Mouse (Mus musculus): Measurements from ENCODE around the gene Nucb2. TPM values are rescaled to one million over a fixed set of nuclear protein-coding genes. Genes with fewer than 3 reads are reported as not detected.

The Nucb2 gene
- polyA plus RNA-seq, 1 experiment from 2014 or later, result 2.8 TPM

DNA sequence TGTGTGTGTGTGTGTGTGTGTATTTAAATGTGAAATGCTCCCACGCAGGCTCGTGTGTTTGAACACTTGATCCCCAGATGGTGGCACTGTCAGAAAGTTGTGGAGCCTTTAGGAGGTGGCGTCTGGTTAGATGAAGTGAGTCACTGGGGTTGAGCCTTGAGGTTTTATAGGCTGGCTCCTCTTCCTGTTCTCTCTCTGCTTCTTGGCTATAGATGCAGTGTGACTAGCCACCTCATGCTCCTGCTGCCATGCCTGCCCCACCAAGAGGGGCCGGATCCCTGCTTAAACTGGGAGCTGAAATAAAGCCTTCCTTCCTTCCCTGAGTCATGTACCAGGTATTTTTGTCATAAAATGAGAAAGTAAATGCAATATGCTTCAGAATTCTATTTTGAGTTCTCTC is 13.1 kb upstream of the Nucb2 start:
- Histone ChIP-seq H3K27me3 (peaks cover 5% of the 10 kb centered on the region; the same call in 1 of the 2 replicates), H3K4me1 (replicated peaks) (0 out of 2 replicates have a peak, but pooled peaks cover 3% of the 10 kb centered on the region), H3K9me3 (replicated peaks) (0 out of 2 replicates have a peak, but pooled peaks cover 2% of the 10 kb centered on the region), H3K27ac (no peak overlapping the region), H3K4me3 (replicated peaks) (no peak overlapping the region), H3K36me3 (no peaks in the 10 kb centered on the region), H3K9ac (no peak overlapping the region), H3K4me2 (no peak overlapping the region)
- DNase-seq (no peak), ATAC-seq (ENCODE audit: low read depth) (no peak)
- 47% methylated on average over 4 of the region's 4 CpGs for WGBS (ENCODE audit: insufficient replicate concordance)

DNA sequence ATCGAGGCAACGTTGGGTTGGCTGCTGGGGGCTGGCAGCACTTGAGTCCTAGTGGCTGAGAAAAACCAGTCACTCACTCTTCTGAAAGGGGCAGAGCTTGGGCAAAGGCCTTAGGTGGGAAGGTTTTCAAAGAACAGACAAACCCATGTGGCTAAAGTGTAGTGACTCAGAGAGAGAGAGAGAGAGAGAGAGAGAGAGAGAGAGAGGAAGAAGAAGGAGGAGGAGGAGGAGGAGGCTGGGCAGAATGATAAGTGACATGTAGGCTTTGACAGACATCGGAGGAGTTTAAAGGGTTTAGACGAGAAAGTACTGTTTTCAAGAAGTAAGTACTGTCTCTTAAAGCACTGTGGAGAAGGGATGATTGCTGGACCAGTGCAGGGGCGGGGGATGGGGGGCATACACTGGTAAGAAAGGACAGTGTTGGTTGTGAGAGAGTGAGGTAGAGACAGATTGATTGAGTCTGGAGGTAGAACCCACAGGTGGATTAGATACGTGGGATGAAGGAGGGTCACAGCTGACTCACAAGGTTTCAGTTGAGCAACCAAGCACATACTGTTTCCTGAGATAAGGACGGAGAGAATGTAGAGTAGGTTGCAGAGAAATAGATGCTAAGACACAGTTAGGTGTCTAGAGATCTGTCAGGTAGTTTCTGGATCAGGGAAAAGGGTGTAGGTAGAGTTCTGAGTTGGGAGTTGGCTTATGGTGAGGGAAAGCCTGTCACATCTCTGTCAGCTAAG is 10.7 kb upstream of the Nucb2 start:
- H3K4me2 ChIP-seq, result no peak overlapping the region
- 37% methylated on average over 7 of the region's 7 CpGs for WGBS (ENCODE audit: insufficient replicate concordance)
- ATAC-seq (ENCODE audit: low read depth), result no peak
- peaks cover 3% of the 10 kb centered on the region; the same call in 1 of the 2 replicates for H3K27me3 ChIP-seq
- 0 out of 2 replicates have a peak, but pooled peaks cover 6% of the 10 kb centered on the region for H3K9me3 ChIP-seq (replicated peaks)
- H3K36me3 ChIP-seq, result no peaks in the 10 kb centered on the region
- no peak overlapping the region for H3K27ac ChIP-seq
- H3K4me1 ChIP-seq (replicated peaks), result 0 out of 2 replicates have a peak, but pooled peaks cover 3% of the 10 kb centered on the region
- no peak for DNase-seq
- H3K4me3 ChIP-seq (replicated peaks), result no peak overlapping the region
- H3K9ac ChIP-seq, result no peak overlapping the region

- H3K27me3 ChIP-seq, result peaks cover 3% of the 10 kb centered on the region; the same call in 1 of the 2 replicates
- H3K4me2 ChIP-seq, result no peak overlapping the region
- H3K4me3 ChIP-seq (replicated peaks), result no peak overlapping the region
- ATAC-seq (ENCODE audit: low read depth) (peak; percentile 29; the same call in 1 of the 2 replicates), DNase-seq (no peak)
- 0 out of 2 replicates have a peak, but pooled peaks cover 6% of the 10 kb centered on the region for H3K9me3 ChIP-seq (replicated peaks)
- 23% methylated on average over 5 of the region's 5 CpGs for WGBS (ENCODE audit: insufficient replicate concordance)
- no peak overlapping the region for H3K27ac ChIP-seq
- H3K4me1 ChIP-seq (replicated peaks), result 0 out of 2 replicates have a peak, but pooled peaks cover 3% of the 10 kb centered on the region
- no peak overlapping the region for H3K9ac ChIP-seq
- no peaks in the 10 kb centered on the region for H3K36me3 ChIP-seq
Measured at GRCm38 (mm10) chr7:116494618-116495017, 9.6 kb upstream of the Nucb2 start.

GRCm38 (mm10) chr7:116496760-116497159 is 7.4 kb upstream of the Nucb2 start:
- no peaks in the 10 kb centered on the region for H3K27me3 ChIP-seq
- H3K36me3 ChIP-seq, result no peaks in the 10 kb centered on the region
- H3K4me1 ChIP-seq (replicated peaks), result 0 out of 2 replicates have a peak, but pooled peaks cover 3% of the 10 kb centered on the region
- H3K9me3 ChIP-seq (replicated peaks), result 0 out of 2 replicates have a peak, but pooled peaks cover 6% of the 10 kb centered on the region
- no peak overlapping the region for H3K27ac ChIP-seq
- 68% methylated on average over 4 of the region's 4 CpGs for WGBS (ENCODE audit: insufficient replicate concordance)
- no peak overlapping the region for H3K4me3 ChIP-seq (replicated peaks)
- ATAC-seq (ENCODE audit: low read depth) (no peak), DNase-seq (no peak)
- no peak overlapping the region for H3K4me2 ChIP-seq
- no peak overlapping the region for H3K9ac ChIP-seq

DNA sequence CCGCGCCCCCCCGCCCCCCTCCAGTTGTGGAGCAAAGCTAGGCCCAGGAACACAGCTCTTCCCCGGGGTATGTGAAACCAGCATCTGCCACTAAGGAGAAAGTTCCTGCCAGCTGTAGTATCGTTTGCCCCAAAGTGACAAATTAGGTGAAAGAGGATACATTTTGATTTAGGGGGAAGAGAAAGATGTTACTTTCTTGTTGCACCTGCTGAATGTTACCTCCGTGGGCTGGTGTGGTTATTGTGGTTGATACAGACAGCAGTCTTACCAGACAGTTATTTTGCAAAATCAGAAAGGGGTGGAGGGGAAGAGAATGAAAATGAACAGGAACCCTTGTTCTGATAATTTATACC is 625 bp downstream of the Nucb2 start:
- Histone ChIP-seq H3K36me3 (no peaks in the 10 kb centered on the region), H3K27me3 (0 out of 2 replicates have a peak, but pooled peaks cover 2% of the 10 kb centered on the region), H3K4me3 (replicated peaks) (peak overlapping the region; percentile 63), H3K9me3 (replicated peaks) (no peaks in the 10 kb centered on the region), H3K9ac (peak overlapping the region; percentile 68), H3K4me2 (peak overlapping the region; percentile 85), H3K27ac (no peak overlapping the region), H3K4me1 (replicated peaks) (peaks cover 11% of the 10 kb centered on the region)
- no peak for DNase-seq
- no peak for ATAC-seq (ENCODE audit: low read depth)
- WGBS (ENCODE audit: insufficient replicate concordance), result 5% methylated on average over 6 of the region's 6 CpGs

DNA sequence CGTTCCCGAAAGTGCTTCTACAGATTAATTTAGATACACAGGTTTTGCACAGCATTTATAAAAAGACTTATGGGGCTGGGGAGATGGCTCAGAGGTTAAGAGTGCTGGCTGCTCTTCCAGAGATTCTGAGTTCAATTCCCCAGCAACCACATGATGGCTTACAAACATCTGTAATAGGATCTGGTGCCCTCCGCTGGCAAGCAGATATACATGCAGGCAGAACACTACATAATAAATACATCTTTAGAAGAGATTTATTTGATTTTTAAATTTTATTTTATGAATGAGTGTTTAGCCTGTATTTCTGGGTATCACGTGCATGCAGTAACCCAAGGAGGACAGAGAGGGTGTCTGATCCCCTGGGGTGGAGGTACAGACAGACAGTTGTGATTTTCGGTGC is 9.9 kb downstream of the Nucb2 start:
- H3K4me3 ChIP-seq (replicated peaks), result no peak overlapping the region
- ATAC-seq (ENCODE audit: low read depth), result no peak
- WGBS (ENCODE audit: insufficient replicate concordance), result 70% methylated on average over 5 of the region's 5 CpGs

DNA sequence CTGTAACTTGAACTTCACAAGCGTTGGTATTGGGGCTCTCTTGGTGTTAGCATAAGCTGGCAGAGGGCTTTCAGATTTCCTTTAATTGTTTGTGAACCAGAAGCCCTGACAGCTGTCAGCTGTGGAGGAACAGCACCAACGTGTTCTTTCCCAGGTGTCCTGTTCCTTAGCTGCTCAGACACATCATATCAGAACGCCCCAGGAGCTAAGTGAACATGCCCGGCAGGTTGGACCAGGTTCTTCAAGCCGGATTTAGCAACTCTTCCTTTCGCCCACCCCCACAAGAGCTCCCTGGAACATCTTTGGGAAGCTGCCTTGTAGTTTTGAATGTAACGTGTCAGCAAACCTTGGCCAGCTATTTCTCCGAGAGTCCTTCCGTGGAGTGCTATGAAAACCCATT is 10.4 kb downstream of the Nucb2 start:
- 58% methylated on average over 9 of the region's 9 CpGs for WGBS (ENCODE audit: insufficient replicate concordance)
- Histone ChIP-seq H3K4me1 (replicated peaks) (no peaks in the 10 kb centered on the region), H3K36me3 (no peaks in the 10 kb centered on the region), H3K9ac (no peak overlapping the region), H3K4me2 (no peak overlapping the region), H3K27me3 (no peaks in the 10 kb centered on the region), H3K9me3 (replicated peaks) (no peaks in the 10 kb centered on the region), H3K27ac (no peak overlapping the region), H3K4me3 (replicated peaks) (no peak overlapping the region)
- ATAC-seq (ENCODE audit: low read depth) (no peak), DNase-seq (no peak)

More for the DNA sequence above, 9.9 kb downstream of the Nucb2 start:
- no peaks in the 10 kb centered on the region for H3K9me3 ChIP-seq (replicated peaks)
- no peaks in the 10 kb centered on the region for H3K4me1 ChIP-seq (replicated peaks)
- H3K4me2 ChIP-seq, result no peak overlapping the region
- H3K27ac ChIP-seq, result no peak overlapping the region
- H3K36me3 ChIP-seq, result no peaks in the 10 kb centered on the region
- no peak for DNase-seq
- no peaks in the 10 kb centered on the region for H3K27me3 ChIP-seq
- no peak overlapping the region for H3K9ac ChIP-seq

- no peaks in the 10 kb centered on the region for H3K27me3 ChIP-seq
- ATAC-seq (ENCODE audit: low read depth) (no peak), DNase-seq (no peak)
- no peaks in the 10 kb centered on the region for H3K9me3 ChIP-seq (replicated peaks)
- H3K9ac ChIP-seq, result no peak overlapping the region
- no peaks in the 10 kb centered on the region for H3K36me3 ChIP-seq
- H3K4me1 ChIP-seq (replicated peaks), result no peaks in the 10 kb centered on the region
- WGBS (ENCODE audit: insufficient replicate concordance), result 72% methylated on average over 7 of the region's 7 CpGs
- H3K4me3 ChIP-seq (replicated peaks), result no peak overlapping the region
- H3K4me2 ChIP-seq, result no peak overlapping the region
- no peak overlapping the region for H3K27ac ChIP-seq
Measured at GRCm38 (mm10) chr7:116515059-116515458, 10.9 kb downstream of the Nucb2 start.

GRCm38 (mm10) chr7:116515514-116516135 is 11.5 kb downstream of the Nucb2 start:
- no peak overlapping the region for H3K9ac ChIP-seq
- H3K4me1 ChIP-seq (replicated peaks), result no peaks in the 10 kb centered on the region
- no peak for ATAC-seq (ENCODE audit: low read depth)
- WGBS (ENCODE audit: insufficient replicate concordance), result 67% methylated on average over 13 of the region's 13 CpGs
- H3K4me2 ChIP-seq, result no peak overlapping the region
- no peak for DNase-seq
- no peaks in the 10 kb centered on the region for H3K36me3 ChIP-seq
- H3K27me3 ChIP-seq, result no peaks in the 10 kb centered on the region
- no peak overlapping the region for H3K27ac ChIP-seq
- no peaks in the 10 kb centered on the region for H3K9me3 ChIP-seq (replicated peaks)
- no peak overlapping the region for H3K4me3 ChIP-seq (replicated peaks)

DNA sequence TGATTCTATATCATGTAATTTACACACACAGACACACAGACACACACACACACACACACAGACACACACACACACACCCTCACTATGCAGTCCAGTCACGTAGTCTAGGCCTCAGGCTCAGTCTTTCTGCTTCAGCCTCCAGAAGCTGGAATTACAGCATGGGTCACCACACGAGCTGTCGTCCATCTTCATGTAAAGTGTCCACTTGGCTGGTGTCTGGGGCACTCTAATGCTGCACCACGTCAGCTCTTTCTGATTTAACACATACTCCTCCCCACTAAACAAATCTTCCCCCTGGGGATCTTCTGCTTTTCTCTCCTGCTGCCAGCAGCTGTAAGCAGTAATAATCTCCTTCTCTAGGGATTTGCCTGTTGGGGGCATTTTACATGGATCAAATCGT is 13.1 kb downstream of the Nucb2 start:
- ATAC-seq (ENCODE audit: low read depth), result no peak

GRCm38 (mm10) chr7:116518155-116518554 is 14.0 kb downstream of the Nucb2 start:
- Histone ChIP-seq H3K9ac (no peak overlapping the region), H3K4me2 (no peak overlapping the region), H3K4me1 (replicated peaks) (no peaks in the 10 kb centered on the region), H3K36me3 (no peaks in the 10 kb centered on the region), H3K9me3 (replicated peaks) (no peaks in the 10 kb centered on the region), H3K27me3 (no peaks in the 10 kb centered on the region), H3K4me3 (replicated peaks) (no peak overlapping the region), H3K27ac (no peak overlapping the region)
- no peak for DNase-seq
- no peak for ATAC-seq (ENCODE audit: low read depth)
- 66% methylated on average over 5 of the region's 5 CpGs for WGBS (ENCODE audit: insufficient replicate concordance)

More for the DNA sequence above, 13.1 kb downstream of the Nucb2 start:
- no peaks in the 10 kb centered on the region for H3K36me3 ChIP-seq
- no peak overlapping the region for H3K27ac ChIP-seq
- H3K27me3 ChIP-seq, result no peaks in the 10 kb centered on the region
- no peak overlapping the region for H3K9ac ChIP-seq
- 55% methylated on average over 5 of the region's 5 CpGs for WGBS (ENCODE audit: insufficient replicate concordance)
- no peaks in the 10 kb centered on the region for H3K9me3 ChIP-seq (replicated peaks)
- DNase-seq, result no peak
- no peaks in the 10 kb centered on the region for H3K4me1 ChIP-seq (replicated peaks)
- no peak overlapping the region for H3K4me2 ChIP-seq
- no peak overlapping the region for H3K4me3 ChIP-seq (replicated peaks)

All from liver, embryonic 13.5 days (tissue).